In genomic region chr13:54607204-54607603, GRCm38 (mm10) we compare ENCODE assay signal across 26 mouse cellular contexts. TPM values are rescaled to one million over a fixed set of nuclear protein-coding genes. Genes with fewer than 3 reads are reported as not detected.
DNase-seq lines count a peak whose midpoint lies in the region; ATAC-seq and TF ChIP-seq lines count a peak whose summit lies in the region.
"Had no signal": no experiment of that assay in that cellular context is flagged by ENCODE, and none has a peak within 500 bp of the region (broad histone marks: within the 10 kb centered on the region; RNA-seq: fewer than 3 reads in every experiment).

No protein-coding gene starts in this region.

- intact Hi-C loops in left cerebral cortex, postnatal 36 days (cut with DNase I) = no loop called here

- peaks cover 7% of the 10 kb centered on the region; the same call in 1 of the 2 replicates for H3K36me3 ChIP-seq in intestine, postnatal 0 days (ENCODE audit: control insufficient read depth, insufficient read depth)
- no peaks in the 10 kb centered on the region for H3K36me3 ChIP-seq in intestine, embryonic 15.5 days
- peaks cover 38% of the 10 kb centered on the region for H3K36me3 ChIP-seq in liver, embryonic 12.5 days
- H3K36me3 ChIP-seq in stomach, postnatal 0 days (ENCODE audit: control insufficient read depth, insufficient read depth, low read length) = peaks cover 2% of the 10 kb centered on the region; the same call in 1 of the 2 replicates
- H3K36me3 ChIP-seq: embryonic facial prominence, embryonic 10.5 days; limb, embryonic 13.5 days had no signal

- no peaks in the 10 kb centered on the region for H3K27me3 ChIP-seq in cerebellum, adult 2 months (ENCODE audit: control insufficient read depth, insufficient read depth, low read length)
- no peaks in the 10 kb centered on the region for H3K27me3 ChIP-seq in intestine, postnatal 0 days (replicated peaks; ENCODE audit: control insufficient read depth, insufficient read depth, low read length)
- no peaks in the 10 kb centered on the region for H3K27me3 ChIP-seq in intestine, embryonic 15.5 days (replicated peaks)
- no peaks in the 10 kb centered on the region for H3K27me3 ChIP-seq in liver, embryonic 12.5 days (replicated peaks)
- H3K27me3 ChIP-seq in stomach, postnatal 0 days (ENCODE audit: control insufficient read depth, insufficient read depth, low read length) = no peaks in the 10 kb centered on the region
- H3K27me3 ChIP-seq: embryonic facial prominence, embryonic 15.5 days; heart, embryonic 15.5 days; neural tube, embryonic 13.5 days had no signal

- H3K27ac ChIP-seq in cerebellum, adult 2 months (ENCODE audit: insufficient read depth, low read length) = peak overlapping the region; percentile 26
- peak overlapping the region; percentile 35; the same call in 1 of the 2 replicates for H3K27ac ChIP-seq in intestine, postnatal 0 days (ENCODE audit: low read depth, low read length)
- no peak overlapping the region for H3K27ac ChIP-seq in intestine, embryonic 15.5 days
- peak overlapping the region; percentile 81 for H3K27ac ChIP-seq in liver, embryonic 12.5 days
- peak overlapping the region; percentile 31; the same call in 1 of the 2 replicates for H3K27ac ChIP-seq in stomach, postnatal 0 days (replicated peaks)
- H3K27ac ChIP-seq: embryonic facial prominence, embryonic 10.5 days; embryonic facial prominence, embryonic 15.5 days; heart, embryonic 10.5 days; heart, embryonic 15.5 days; hindbrain, postnatal 0 days; limb, embryonic 13.5 days; macrophage; midbrain, embryonic 13.5 days; neural tube, embryonic 13.5 days had no signal

- peaks cover 33% of the 10 kb centered on the region for H3K4me1 ChIP-seq in cerebellum, adult 2 months (ENCODE audit: control insufficient read depth, insufficient read depth, low read length)
- H3K4me1 ChIP-seq in intestine, postnatal 0 days (replicated peaks; ENCODE audit: control insufficient read depth, insufficient read depth, low read length) = peaks cover 12% of the 10 kb centered on the region
- peaks cover 21% of the 10 kb centered on the region; the same call in 1 of the 2 replicates for H3K4me1 ChIP-seq in intestine, embryonic 15.5 days (replicated peaks)
- H3K4me1 ChIP-seq in liver, embryonic 12.5 days = peaks cover 50% of the 10 kb centered on the region
- H3K4me1 ChIP-seq in stomach, postnatal 0 days (replicated peaks; ENCODE audit: control insufficient read depth, insufficient read depth) = no peaks in the 10 kb centered on the region; the same call in none of the 2 replicates

- WGBS in cerebellum, adult 2 months = 38% methylated on average over 5 of the region's 5 CpGs
- 62% methylated on average over 5 of the region's 5 CpGs for WGBS in intestine, postnatal 0 days
- 62% methylated on average over 5 of the region's 5 CpGs for whole genome bisulfite sequencing in intestine, embryonic 15.5 days
- 43% methylated on average over 5 of the region's 5 CpGs for WGBS in liver, embryonic 12.5 days (ENCODE audit: insufficient replicate concordance)
- WGBS in stomach, postnatal 0 days = 43% methylated on average over 5 of the region's 5 CpGs

- DNase-seq in cerebellum, adult 2 months = peak in 1 of 2 experiments; percentile 15
- no peak for DNase-seq in stomach, postnatal 0 days (ENCODE audit: low spot score)
- DNase-seq in spleen, adult 18-20 months = no peak
- no peak for DNase-seq in left cerebral cortex, postnatal 36 days (ENCODE audit: low spot score in 2 of 2)
- DNase-seq: adrenal gland, postnatal 25 days; kidney, adult 9 months; kidney, postnatal 10 days; layer of hippocampus, postnatal 36 days; lung, adult 2 months; lung, postnatal 10 days; right cerebral cortex, postnatal 4 days had no signal

- TF ChIP-seq EP300 in stomach, postnatal 0 days (optimal IDR thresholded peaks at IDR 0.05) = no peak

- no peak for TF ChIP-seq POLR2A in cerebellum, adult 2 months (IDR thresholded peaks at IDR 0.05; ENCODE audit: borderline replicate concordance, insufficient read depth, low read length)

- no peak overlapping the region for H3K4me2 ChIP-seq in intestine, postnatal 0 days (replicated peaks; ENCODE audit: low read depth)
- no peak overlapping the region for H3K4me2 ChIP-seq in intestine, embryonic 15.5 days (replicated peaks)
- peak overlapping the region; percentile 95 for H3K4me2 ChIP-seq in liver, embryonic 12.5 days
- H3K4me2 ChIP-seq in stomach, postnatal 0 days (replicated peaks; ENCODE audit: low read depth) = no peak overlapping the region
- H3K4me2 ChIP-seq: embryonic facial prominence, embryonic 15.5 days; heart, embryonic 15.5 days; limb, embryonic 13.5 days; midbrain, embryonic 13.5 days had no signal

- no peaks in the 10 kb centered on the region for H3K9me3 ChIP-seq in intestine, postnatal 0 days (ENCODE audit: control insufficient read depth)
- H3K9me3 ChIP-seq in intestine, embryonic 15.5 days = no peaks in the 10 kb centered on the region
- no peaks in the 10 kb centered on the region for H3K9me3 ChIP-seq in liver, embryonic 12.5 days (replicated peaks)
- no peaks in the 10 kb centered on the region for H3K9me3 ChIP-seq in stomach, postnatal 0 days (ENCODE audit: control insufficient read depth, low read length)
- H3K9me3 ChIP-seq: embryonic facial prominence, embryonic 10.5 days; embryonic facial prominence, embryonic 15.5 days; heart, embryonic 10.5 days; heart, embryonic 15.5 days; limb, embryonic 13.5 days; midbrain, embryonic 13.5 days; neural tube, embryonic 13.5 days had no signal

- TF ChIP-seq CTCF in cerebellum, adult 2 months (IDR thresholded peaks at IDR 0.05; ENCODE audit: borderline replicate concordance, insufficient read depth, low read depth, low read length) = no peak
- no peak for TF ChIP-seq CTCF in intestine, postnatal 0 days (IDR thresholded peaks at IDR 0.05; ENCODE audit: low read depth)
- no peak for TF ChIP-seq CTCF in stomach, postnatal 0 days (IDR thresholded peaks at IDR 0.05; ENCODE audit: low read depth)

- H3K4me3 ChIP-seq in cerebellum, adult 2 months (replicated peaks; ENCODE audit: insufficient read depth, low read depth, low read length) = peak overlapping the region; percentile 23
- no peak overlapping the region for H3K4me3 ChIP-seq in intestine, postnatal 0 days (ENCODE audit: low read depth, low read length)
- no peak overlapping the region for H3K4me3 ChIP-seq in intestine, embryonic 15.5 days (replicated peaks)
- peak overlapping the region; percentile 4; the same call in 1 of the 2 replicates for H3K4me3 ChIP-seq in liver, embryonic 12.5 days
- H3K4me3 ChIP-seq in stomach, postnatal 0 days (ENCODE audit: low read depth, low read length) = no peak overlapping the region
- H3K4me3 ChIP-seq: embryonic facial prominence, embryonic 10.5 days; embryonic facial prominence, embryonic 15.5 days; heart, embryonic 10.5 days; heart, embryonic 15.5 days; limb, embryonic 13.5 days; midbrain, embryonic 13.5 days; neural tube, embryonic 13.5 days had no signal

- H3K9ac ChIP-seq in intestine, postnatal 0 days (ENCODE audit: low read depth, low read length) = no peak overlapping the region
- no peak overlapping the region for H3K9ac ChIP-seq in intestine, embryonic 15.5 days
- peak overlapping the region; percentile 42 for H3K9ac ChIP-seq in liver, embryonic 12.5 days
- H3K9ac ChIP-seq in stomach, postnatal 0 days (ENCODE audit: low read length) = no peak overlapping the region
- H3K9ac ChIP-seq: embryonic facial prominence, embryonic 15.5 days; heart, embryonic 15.5 days; limb, embryonic 13.5 days; neural tube, embryonic 13.5 days had no signal

- no peak for ATAC-seq in cerebellum, adult (ENCODE audit: insufficient number of reproducible peaks, low FRiP score, low TSS enrichment)
- ATAC-seq in intestine, postnatal 0 days = no peak
- ATAC-seq in intestine, embryonic 15.5 days = no peak
- peak; percentile 52 for ATAC-seq in liver, embryonic 12.5 days
- ATAC-seq in stomach, postnatal 0 days (ENCODE audit: low FRiP score, low TSS enrichment) = no peak
- ATAC-seq: forebrain, embryonic 14.5 days; hindbrain, postnatal 0 days; intestine, embryonic 16.5 days; midbrain, embryonic 13.5 days had no signal

RNA-seq across cellular contexts. Expression of gene Cltb, which starts 3.9 kb away (rescaled TPM):
- 391 and 435 TPM in 2 replicates for polyA plus RNA-seq in cerebellum, adult 2 months (2012; rRNA removed)
- 154 and 158 TPM in 2 replicates for polyA plus RNA-seq in intestine, postnatal 0 days (2015; fragmentation: Nextera tagmentation; extraction: Ambion mirVana)
- 76.9 and 78.6 TPM in 2 replicates for polyA plus RNA-seq in intestine, embryonic 15.5 days (2015; fragmentation: Nextera tagmentation; extraction: Ambion mirVana)
- 51.2 and 52.6 TPM in 2 replicates for polyA plus RNA-seq in liver, embryonic 12.5 days (2016; fragmentation: Nextera tagmentation; extraction: Ambion mirVana)
- 156 and 160 TPM in 2 replicates for polyA plus RNA-seq in stomach, postnatal 0 days (2015; fragmentation: Nextera tagmentation; extraction: Ambion mirVana)
- total RNA-seq in left cerebral cortex, postnatal 36 days (2021) = 100 to 1,000 TPM; 308 to 344 TPM

RNA-seq across cellular contexts. Expression of gene Faf2, which starts 14.4 kb away (rescaled TPM):
- 38.3 and 39.2 TPM in 2 replicates for polyA plus RNA-seq in cerebellum, adult 2 months (2012; rRNA removed)
- polyA plus RNA-seq in intestine, postnatal 0 days (2015; fragmentation: Nextera tagmentation; extraction: Ambion mirVana) = 43.9 and 45.9 TPM in 2 replicates
- polyA plus RNA-seq in intestine, embryonic 15.5 days (2015; fragmentation: Nextera tagmentation; extraction: Ambion mirVana) = 67.5 and 68.5 TPM in 2 replicates
- 35.3 and 39.9 TPM in 2 replicates for polyA plus RNA-seq in liver, embryonic 12.5 days (2016; fragmentation: Nextera tagmentation; extraction: Ambion mirVana)
- polyA plus RNA-seq in stomach, postnatal 0 days (2015; fragmentation: Nextera tagmentation; extraction: Ambion mirVana) = 46.4 and 50.6 TPM in 2 replicates
- 10 to 100 TPM; 46.1 to 63.6 TPM for total RNA-seq in left cerebral cortex, postnatal 36 days (2021)

RNA-seq across cellular contexts. Expression of gene Higd2a, which starts 17.2 kb away (rescaled TPM):
- polyA plus RNA-seq in cerebellum, adult 2 months (2012; rRNA removed) = 290 and 306 TPM in 2 replicates
- polyA plus RNA-seq in intestine, postnatal 0 days (2015; fragmentation: Nextera tagmentation; extraction: Ambion mirVana) = 289 and 298 TPM in 2 replicates
- polyA plus RNA-seq in intestine, embryonic 15.5 days (2015; fragmentation: Nextera tagmentation; extraction: Ambion mirVana) = 233 and 239 TPM in 2 replicates
- 127 and 135 TPM in 2 replicates for polyA plus RNA-seq in liver, embryonic 12.5 days (2016; fragmentation: Nextera tagmentation; extraction: Ambion mirVana)
- 282 and 289 TPM in 2 replicates for polyA plus RNA-seq in stomach, postnatal 0 days (2015; fragmentation: Nextera tagmentation; extraction: Ambion mirVana)
- 100 to 1,000 TPM; 136 to 157 TPM for total RNA-seq in left cerebral cortex, postnatal 36 days (2021)

RNA-seq across cellular contexts. Expression of gene Nop16, which starts 17.3 kb away (rescaled TPM):
- 24.4 and 26.4 TPM in 2 replicates for polyA plus RNA-seq in cerebellum, adult 2 months (2012; rRNA removed)
- 25.3 and 25.7 TPM in 2 replicates for polyA plus RNA-seq in intestine, postnatal 0 days (2015; fragmentation: Nextera tagmentation; extraction: Ambion mirVana)
- polyA plus RNA-seq in intestine, embryonic 15.5 days (2015; fragmentation: Nextera tagmentation; extraction: Ambion mirVana) = 86.1 and 93.9 TPM in 2 replicates
- polyA plus RNA-seq in liver, embryonic 12.5 days (2016; fragmentation: Nextera tagmentation; extraction: Ambion mirVana) = 82.4 and 85.5 TPM in 2 replicates
- polyA plus RNA-seq in stomach, postnatal 0 days (2015; fragmentation: Nextera tagmentation; extraction: Ambion mirVana) = 51.2 and 53.5 TPM in 2 replicates
- total RNA-seq in left cerebral cortex, postnatal 36 days (2021) = 10 to 100 TPM; 21.7 to 27.3 TPM

RNA-seq across cellular contexts. Expression of gene Arl10, which starts 32.4 kb away (rescaled TPM):
- polyA plus RNA-seq in cerebellum, adult 2 months (2012; rRNA removed) = 29.4 and 32.0 TPM in 2 replicates
- polyA plus RNA-seq in intestine, postnatal 0 days (2015; fragmentation: Nextera tagmentation; extraction: Ambion mirVana) = 9.3 and 11.3 TPM in 2 replicates
- polyA plus RNA-seq in intestine, embryonic 15.5 days (2015; fragmentation: Nextera tagmentation; extraction: Ambion mirVana) = 21.7 and 25.2 TPM in 2 replicates
- 10.7 and 10.9 TPM in 2 replicates for polyA plus RNA-seq in liver, embryonic 12.5 days (2016; fragmentation: Nextera tagmentation; extraction: Ambion mirVana)
- 13.3 and 14.4 TPM in 2 replicates for polyA plus RNA-seq in stomach, postnatal 0 days (2015; fragmentation: Nextera tagmentation; extraction: Ambion mirVana)
- total RNA-seq in left cerebral cortex, postnatal 36 days (2021) = 10 to 100 TPM; 24.1 to 27.8 TPM

Comparison
In these comparisons a context has a peak if more than half of its experiments do, and no peak if none do; other contexts are left out.
1. H3K4me3 ChIP-seq: peak in cerebellum, adult 2 months (single experiment) and liver, embryonic 12.5 days (single experiment); none in intestine, postnatal 0 days (single experiment), intestine, embryonic 15.5 days (single experiment) and stomach, postnatal 0 days (single experiment).